ENCODE assay signal across 11 mouse cellular contexts in the genomic region with DNA sequence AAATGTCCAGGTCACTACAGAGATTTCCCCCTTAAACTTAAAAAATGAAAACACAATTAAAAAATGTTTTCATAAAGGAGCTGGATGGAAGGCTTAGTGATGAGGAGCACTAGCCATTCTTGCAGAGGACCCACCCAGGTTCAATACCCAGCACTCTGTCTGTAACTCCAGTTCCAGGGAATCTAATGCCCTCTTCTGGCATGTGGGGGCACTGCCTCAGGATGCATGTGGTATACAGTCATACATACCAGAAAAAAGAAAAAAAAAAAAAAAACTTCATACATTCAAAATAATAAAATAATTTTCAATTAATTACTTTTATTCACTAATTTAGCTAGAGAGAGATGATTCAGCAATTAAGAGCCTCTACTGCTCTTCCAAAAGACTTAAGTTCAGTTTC.
A peak's percentile ranks its signal among the peaks of the same experiment; 100 is the strongest.
DNase-seq lines count a peak whose midpoint lies in the region; ATAC-seq and TF ChIP-seq lines count a peak whose summit lies in the region.
"Had no signal": no experiment of that assay in that cellular context is flagged by ENCODE, and none has a peak within 500 bp of the region (broad histone marks: within the 10 kb centered on the region; RNA-seq: fewer than 3 reads in every experiment).

No protein-coding gene starts in this region.

- peak; percentile 53 for TF ChIP-seq CTCF in kidney, postnatal 0 days (IDR thresholded peaks at IDR 0.05; ENCODE audit: low read depth)
- TF ChIP-seq CTCF in E14TG2a.4 (conservative IDR thresholded peaks at IDR 0.05; ENCODE audit: low read length) = peak; percentile 36
- TF ChIP-seq CTCF in lung, postnatal 0 days (IDR thresholded peaks at IDR 0.05) = peak; percentile 57

- no peak overlapping the region for H3K4me3 ChIP-seq in kidney, postnatal 0 days (replicated peaks; ENCODE audit: low read depth, low read length)
- H3K4me3 ChIP-seq in kidney, embryonic 16.5 days (ENCODE audit: low read length) = no peak overlapping the region
- no peak overlapping the region for H3K4me3 ChIP-seq in E14TG2a.4 (replicated peaks; ENCODE audit: low read length)
- H3K4me3 ChIP-seq in lung, postnatal 0 days (ENCODE audit: low read depth, low read length) = no peak overlapping the region
- H3K4me3 ChIP-seq: embryonic facial prominence, embryonic 12.5 days; megakaryocyte, embryonic 14.5 days had no signal

- H3K36me3 ChIP-seq in kidney, postnatal 0 days (ENCODE audit: insufficient read depth, low read length) = no peaks in the 10 kb centered on the region
- H3K36me3 ChIP-seq in kidney, embryonic 16.5 days (ENCODE audit: insufficient read depth, low read length) = no peaks in the 10 kb centered on the region
- no peaks in the 10 kb centered on the region for H3K36me3 ChIP-seq in E14TG2a.4 (ENCODE audit: insufficient read depth, low read length)
- H3K36me3 ChIP-seq in lung, postnatal 0 days (ENCODE audit: insufficient read depth, low read length) = no peaks in the 10 kb centered on the region
- H3K36me3 ChIP-seq: embryonic facial prominence, embryonic 12.5 days had no signal

- no peak overlapping the region for H3K4me2 ChIP-seq in kidney, postnatal 0 days (ENCODE audit: low read length)
- no peak overlapping the region for H3K4me2 ChIP-seq in kidney, embryonic 16.5 days (replicated peaks; ENCODE audit: low read depth, low read length)
- no peak overlapping the region for H3K4me2 ChIP-seq in lung, postnatal 0 days (replicated peaks; ENCODE audit: low read depth, low read length)
- H3K4me2 ChIP-seq: embryonic facial prominence, embryonic 12.5 days had no signal

- H3K9ac ChIP-seq in kidney, postnatal 0 days (ENCODE audit: low read depth, low read length) = no peak overlapping the region
- no peak overlapping the region for H3K9ac ChIP-seq in kidney, embryonic 16.5 days (replicated peaks; ENCODE audit: low read length)
- no peak overlapping the region for H3K9ac ChIP-seq in lung, postnatal 0 days (replicated peaks; ENCODE audit: low read depth)
- H3K9ac ChIP-seq: embryonic facial prominence, embryonic 12.5 days had no signal

- no peak for TF ChIP-seq EP300 in lung, postnatal 0 days (IDR thresholded peaks at IDR 0.05)

- H3K4me1 ChIP-seq in kidney, postnatal 0 days (replicated peaks; ENCODE audit: insufficient read depth, low read length) = no peaks in the 10 kb centered on the region
- H3K4me1 ChIP-seq in kidney, embryonic 16.5 days (ENCODE audit: insufficient read depth, low read length) = peaks cover 8% of the 10 kb centered on the region
- H3K4me1 ChIP-seq in E14TG2a.4 (replicated peaks; ENCODE audit: low read depth, low read length) = no peaks in the 10 kb centered on the region
- 0 out of 2 replicates have a peak, but pooled peaks cover 2% of the 10 kb centered on the region for H3K4me1 ChIP-seq in lung, postnatal 0 days (ENCODE audit: insufficient read depth, low read depth, low read length)
- H3K4me1 ChIP-seq: megakaryocyte, embryonic 14.5 days had no signal

- intact Hi-C loops in gastrocnemius, postnatal 14 days (cut with DNase I; ENCODE audit: low total_unique reads) = loop anchor here (10.0 kb wide), 2 partner anchors 86 to 186 kb away; no protein-coding TSS in a partner anchor

- H3K9me3 ChIP-seq in kidney, postnatal 0 days (replicated peaks; ENCODE audit: low read length) = no peaks in the 10 kb centered on the region
- H3K9me3 ChIP-seq in kidney, embryonic 16.5 days (ENCODE audit: low read length) = no peaks in the 10 kb centered on the region
- no peaks in the 10 kb centered on the region for H3K9me3 ChIP-seq in E14TG2a.4 (ENCODE audit: low read length)
- H3K9me3 ChIP-seq in lung, postnatal 0 days (ENCODE audit: low read length) = no peaks in the 10 kb centered on the region
- H3K9me3 ChIP-seq: embryonic facial prominence, embryonic 12.5 days; megakaryocyte, embryonic 14.5 days had no signal

- H3K27ac ChIP-seq in kidney, postnatal 0 days = no peak overlapping the region
- no peak overlapping the region for H3K27ac ChIP-seq in kidney, embryonic 16.5 days (ENCODE audit: low read length)
- no peak overlapping the region for H3K27ac ChIP-seq in lung, postnatal 0 days (ENCODE audit: low read length)
- H3K27ac ChIP-seq: embryonic facial prominence, embryonic 12.5 days had no signal

- no peak for ATAC-seq in kidney, postnatal 0 days (replicated peaks; ENCODE audit: low FRiP score, low read depth)
- ATAC-seq in kidney, embryonic 16.5 days (ENCODE audit: low FRiP score, low TSS enrichment) = no peak
- ATAC-seq in lung, postnatal 0 days = no peak

- no peak for DNase-seq in kidney, postnatal 0 days (ENCODE audit: low spot score)
- DNase-seq in R1 (ENCODE audit: low read depth, low spot score) = peak; percentile 30
- no peak for DNase-seq in lung, postnatal 0 days (ENCODE audit: low spot score)
- DNase-seq in urinary bladder, postnatal 14 days (ENCODE audit: low spot score) = no peak
- DNase-seq in gastrocnemius, postnatal 14 days = no peak
- DNase-seq in left cerebral cortex, adult 8-10 months (ENCODE audit: low spot score in 2 of 2) = no peak
- DNase-seq: gastrocnemius, postnatal 10 days had no signal

- no peaks in the 10 kb centered on the region for H3K27me3 ChIP-seq in kidney, postnatal 0 days (ENCODE audit: insufficient read depth, low read length)
- H3K27me3 ChIP-seq in kidney, embryonic 16.5 days (ENCODE audit: insufficient read depth, low read length) = no peaks in the 10 kb centered on the region
- no peaks in the 10 kb centered on the region for H3K27me3 ChIP-seq in E14TG2a.4 (ENCODE audit: insufficient read depth, low read length)
- no peaks in the 10 kb centered on the region for H3K27me3 ChIP-seq in lung, postnatal 0 days (replicated peaks; ENCODE audit: insufficient read depth, low read length)
- H3K27me3 ChIP-seq: embryonic facial prominence, embryonic 12.5 days; megakaryocyte, embryonic 14.5 days had no signal
